Mouse (Mus musculus): Measurements from ENCODE around the gene Wdr81.

Wdr81 gene

GRCm38 (mm10) chr11:75429019-75429705 is 25.4 kb downstream of the Wdr81 start:
- no peak for DNase-seq

GRCm38 (mm10) chr11:75424459-75424858 is 30.1 kb downstream of the Wdr81 start:
- DNase-seq = no peak

- DNase-seq = no peak
Observed at GRCm38 (mm10) chr11:75424033-75424432, 30.5 kb downstream of the Wdr81 start.

- no peak for DNase-seq
Observed at GRCm38 (mm10) chr11:75423091-75423490, 31.4 kb downstream of the Wdr81 start.

GRCm38 (mm10) chr11:75422013-75422792 is 32.3 kb downstream of the Wdr81 start, which contains the start of gene Serpinf1:
Gene Serpinf1, minus strand, starts transcription at chr11:75422701.
- no peak for DNase-seq

- DNase-seq = peak; percentile 56
Observed at GRCm38 (mm10) chr11:75421375-75422012, 33.0 kb downstream of the Wdr81 start.

GRCm38 (mm10) chr11:75420810-75421374 is 33.6 kb downstream of the Wdr81 start:
- no peak for DNase-seq

GRCm38 (mm10) chr11:75420037-75420436 is 34.5 kb downstream of the Wdr81 start:
- DNase-seq = no peak

- DNase-seq = no peak
Observed at GRCm38 (mm10) chr11:75415994-75416393, 38.5 kb downstream of the Wdr81 start.

GRCm38 (mm10) chr11:75415096-75415495 is 39.4 kb downstream of the Wdr81 start:
- DNase-seq = peak; percentile 63

- no peak for DNase-seq
Observed at GRCm38 (mm10) chr11:75410591-75410990, 43.9 kb downstream of the Wdr81 start.

- DNase-seq = no peak
Observed at GRCm38 (mm10) chr11:75409679-75410575, 44.6 kb downstream of the Wdr81 start.

GRCm38 (mm10) chr11:75406865-75407264 is 47.7 kb downstream of the Wdr81 start:
- peak; percentile 42 for DNase-seq

- no peak for DNase-seq
Observed at GRCm38 (mm10) chr11:75406104-75406503, 48.4 kb downstream of the Wdr81 start.

- no peak for DNase-seq
Observed at GRCm38 (mm10) chr11:75404801-75405200, 49.7 kb downstream of the Wdr81 start.

GRCm38 (mm10) chr11:75403301-75404052 is 51.0 kb downstream of the Wdr81 start:
- DNase-seq = no peak

GRCm38 (mm10) chr11:75402271-75402690 is 52.2 kb downstream of the Wdr81 start:
- DNase-seq = peak; percentile 86

GRCm38 (mm10) chr11:75400099-75400498 is 54.4 kb downstream of the Wdr81 start:
- DNase-seq = peak; percentile 18

- DNase-seq = no peak
Observed at GRCm38 (mm10) chr11:75399411-75399841, 55.1 kb downstream of the Wdr81 start.

GRCm38 (mm10) chr11:75397452-75397851 is 57.1 kb downstream of the Wdr81 start:
- DNase-seq = no peak

GRCm38 (mm10) chr11:75395611-75396010 is 58.9 kb downstream of the Wdr81 start:
- DNase-seq = no peak

Data from retina, postnatal 1 day (tissue).